Mouse (Mus musculus) kidney, adult 18-20 months (tissue): ENCODE measurements around the gene Olfr281.
"Not testable (repeated sequence)": the region's sequence is repeated elsewhere in the genome, so short reads cannot be mapped to it uniquely, and the experiment has no call there.

Experiments
- DNase-seq: peaks from one replicate; pipeline ENCODE4 v3.0.0; 2021

Gene Olfr281

DNA sequence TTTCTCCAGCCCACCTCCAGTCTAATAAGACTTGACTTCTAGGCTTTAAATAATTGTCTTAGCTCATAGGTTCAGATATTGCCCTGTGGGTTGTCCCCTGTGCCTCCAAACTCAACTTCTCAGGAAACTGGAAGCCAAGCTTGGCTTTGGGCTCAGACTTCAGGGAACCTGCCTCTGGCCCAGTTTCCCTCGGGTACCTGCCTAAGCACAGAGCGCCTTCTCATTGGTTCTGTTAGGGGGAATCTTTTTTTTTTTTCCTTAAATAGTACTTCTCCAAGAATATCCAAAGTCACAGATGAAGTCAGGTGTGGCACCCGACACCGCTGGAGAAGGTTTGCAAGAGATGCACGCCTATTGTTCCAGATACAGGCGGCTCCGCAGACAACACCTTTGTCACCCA lies at the start of gene Olfr281:
TSS of gene Olfr281 (plus strand) at position 301 of the 400 bp plus-strand sequence.
- no peak for DNase-seq

DNA sequence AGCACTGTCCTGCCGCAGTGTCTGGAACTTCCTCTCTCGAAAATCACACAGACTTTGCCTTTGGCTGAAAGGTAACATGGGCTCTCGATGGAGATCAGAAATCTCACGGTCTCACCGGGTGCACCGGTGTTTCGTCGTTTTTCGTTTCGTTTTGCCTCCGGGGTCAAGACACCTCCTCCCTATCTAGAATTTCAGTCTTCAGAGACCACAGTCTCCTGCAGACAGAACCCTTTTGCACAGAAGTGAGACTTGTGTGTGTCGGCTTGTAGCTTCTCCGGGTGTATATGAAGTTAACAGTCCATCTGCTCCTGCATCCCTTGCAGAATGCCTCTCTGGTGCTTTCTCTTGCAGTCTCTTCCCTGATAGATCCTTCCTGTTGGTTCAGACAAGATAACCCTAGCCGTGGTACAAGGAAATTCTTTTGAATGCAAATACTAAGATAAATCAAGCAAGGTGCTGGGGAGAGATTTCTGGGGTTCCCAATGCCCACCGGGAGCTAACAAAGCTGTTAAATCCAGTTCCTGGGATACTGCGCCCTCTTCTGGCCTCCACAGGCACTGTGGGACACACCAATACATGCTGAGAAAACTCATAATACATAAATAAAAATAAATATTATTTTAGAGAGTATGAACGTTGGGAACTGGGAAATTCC lies 43.9 kb upstream of the Olfr281 start:
- peak; percentile 36 for DNase-seq

DNA sequence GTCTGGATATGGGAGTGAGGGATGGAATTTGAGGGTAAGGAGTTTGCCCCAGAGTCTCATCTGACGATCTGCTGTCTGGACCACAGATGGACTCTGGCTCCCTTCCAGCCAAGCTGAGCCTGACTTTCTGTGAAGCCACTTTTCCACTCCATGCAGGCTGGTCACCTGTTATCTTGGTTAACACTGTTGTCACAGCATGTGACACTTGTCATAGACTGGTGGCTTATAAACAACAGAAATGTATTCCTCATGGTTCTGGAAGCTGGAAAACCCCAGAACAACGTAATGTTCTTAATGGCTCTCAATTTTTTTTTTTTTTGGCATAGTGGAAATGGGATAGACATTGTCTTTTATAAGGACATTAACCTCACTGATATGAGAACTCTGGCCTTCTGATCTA lies 42.8 kb upstream of the Olfr281 start:
- DNase-seq: no peak

DNA sequence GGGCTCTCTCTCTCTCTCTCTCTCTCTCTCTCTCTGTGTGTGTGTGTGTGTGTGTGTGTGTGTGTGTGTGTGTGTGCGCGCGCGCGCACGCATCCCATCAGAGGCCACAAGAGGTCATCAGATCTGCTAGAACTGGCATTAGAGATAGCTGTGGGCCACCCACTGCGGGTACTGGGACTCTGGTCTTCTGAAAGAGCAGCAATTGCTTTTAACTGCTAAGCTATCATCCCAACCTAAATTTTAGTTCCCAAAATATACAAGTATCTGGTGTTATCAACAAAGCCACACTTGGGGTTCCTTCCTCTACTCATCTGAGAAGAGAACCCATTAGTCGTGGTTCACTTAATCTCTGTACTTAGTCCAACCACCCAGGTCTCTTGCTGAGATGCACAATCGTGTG lies 42.1 kb upstream of the Olfr281 start:
- DNase-seq: no peak

DNA sequence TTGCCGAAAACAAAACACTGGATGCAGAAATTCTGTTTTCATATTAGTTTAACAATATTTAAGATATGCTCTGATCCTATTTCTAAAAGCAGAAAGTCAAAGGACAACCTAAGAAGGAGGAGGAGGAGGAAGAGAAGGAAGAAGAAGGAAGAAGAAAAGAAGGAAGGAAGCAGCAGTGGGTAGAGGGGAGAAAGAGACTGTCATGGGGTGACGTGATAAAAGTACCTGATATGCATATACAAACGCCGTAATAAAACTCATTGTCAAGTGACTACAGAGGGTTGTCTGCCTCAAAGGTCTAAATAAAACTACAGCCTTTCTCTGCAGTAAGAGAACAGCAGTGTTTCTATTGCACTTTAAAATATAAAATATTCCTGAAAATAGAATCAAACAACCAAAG lies 36.4 kb upstream of the Olfr281 start:
- DNase-seq: no peak

DNA sequence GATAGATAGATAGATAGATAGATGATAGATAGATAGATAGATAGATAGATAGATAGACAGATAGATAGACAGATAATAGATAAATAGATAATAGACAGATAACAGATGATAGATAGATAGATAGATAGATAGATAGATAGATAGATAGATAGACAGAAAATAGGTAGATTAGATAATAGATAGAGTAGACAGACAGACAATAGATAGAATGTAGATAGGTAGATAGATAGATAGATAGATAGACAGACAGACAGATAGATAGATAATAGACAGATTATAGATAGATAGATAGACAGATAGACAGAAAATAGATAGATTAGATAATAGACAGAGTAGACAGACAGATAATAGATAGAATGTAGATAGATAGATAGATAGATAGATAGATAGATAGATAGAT lies 35.6 kb upstream of the Olfr281 start:
- DNase-seq: not testable (repeated sequence)

DNA sequence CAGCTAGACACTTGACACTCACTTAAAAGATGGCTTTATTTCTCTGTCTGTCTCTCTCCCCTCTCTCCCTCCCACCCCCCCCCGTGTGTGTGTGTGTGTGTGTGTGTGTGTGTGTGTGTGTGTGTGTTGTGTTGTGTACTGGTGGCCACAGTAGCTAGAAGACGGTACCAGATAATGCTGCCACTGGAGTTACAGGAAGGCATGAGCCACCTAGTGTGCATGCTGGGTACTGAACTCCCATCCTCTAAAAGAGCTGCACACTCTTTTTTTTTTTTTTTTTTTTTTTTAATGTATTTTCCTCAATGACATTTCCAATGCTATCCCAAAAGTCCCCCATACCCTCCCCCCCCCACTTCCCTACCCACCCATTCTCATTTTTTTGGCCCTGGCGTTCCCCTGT lies 35.1 kb upstream of the Olfr281 start:
- not testable (repeated sequence) for DNase-seq

DNA sequence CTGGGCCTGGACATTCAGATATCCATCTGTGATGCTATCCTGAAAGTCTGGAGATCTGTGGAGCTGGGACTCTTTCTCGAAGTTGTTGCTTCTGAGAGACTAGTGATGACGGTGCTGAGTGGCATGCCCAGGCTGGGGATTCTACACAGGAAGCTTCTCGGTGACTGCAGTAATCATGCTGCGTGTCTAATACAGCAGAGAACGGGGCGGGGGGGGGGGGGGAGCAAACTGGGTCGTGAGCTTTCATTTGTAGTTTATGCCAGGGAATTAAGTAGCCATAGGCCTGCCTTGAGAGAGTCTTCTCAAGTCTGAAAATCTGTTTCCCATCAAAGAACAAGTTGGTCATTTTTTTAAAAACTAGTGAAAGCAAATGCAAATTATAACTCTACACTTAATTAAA lies 34.3 kb upstream of the Olfr281 start:
- no peak for DNase-seq

DNA sequence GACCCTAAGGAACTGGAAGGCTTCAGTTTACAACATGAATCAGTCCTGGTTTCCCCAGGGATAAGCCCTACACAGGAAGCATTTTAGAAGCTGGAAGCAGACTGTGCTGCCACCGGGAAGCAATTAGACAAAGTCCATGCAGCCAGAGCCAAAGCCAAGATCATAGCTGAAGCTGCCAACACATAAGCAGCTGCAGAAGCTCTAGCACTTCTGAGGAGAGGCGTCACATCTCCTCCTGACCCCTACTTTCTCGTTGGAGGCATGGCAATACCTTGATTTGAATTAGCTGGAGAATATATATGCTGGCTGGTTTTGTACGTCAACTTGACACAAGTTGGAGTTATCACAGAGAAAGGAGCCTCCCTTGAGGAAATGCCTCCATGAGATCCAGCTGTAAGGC lies 31.5 kb upstream of the Olfr281 start:
- no peak for DNase-seq

DNA sequence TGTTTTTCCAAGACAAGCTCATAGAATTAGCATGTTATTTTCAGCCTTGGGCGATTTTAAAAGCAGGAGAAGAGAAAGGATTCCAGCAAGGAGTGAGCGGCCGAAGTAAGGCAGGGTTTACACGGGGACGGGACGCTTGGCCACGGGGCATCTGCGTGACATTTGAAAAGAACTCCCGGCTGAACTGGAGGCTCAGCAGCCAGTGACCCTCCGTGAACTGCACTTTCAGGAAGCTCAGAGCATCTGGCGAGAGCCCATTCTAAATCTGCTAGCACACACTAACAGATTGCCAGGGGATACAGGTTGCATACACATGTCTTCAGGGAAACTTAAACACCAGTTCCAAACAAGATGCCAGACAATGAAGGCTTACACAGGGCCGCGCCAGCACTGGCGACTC lies 28.1 kb upstream of the Olfr281 start:
- no peak for DNase-seq

DNA sequence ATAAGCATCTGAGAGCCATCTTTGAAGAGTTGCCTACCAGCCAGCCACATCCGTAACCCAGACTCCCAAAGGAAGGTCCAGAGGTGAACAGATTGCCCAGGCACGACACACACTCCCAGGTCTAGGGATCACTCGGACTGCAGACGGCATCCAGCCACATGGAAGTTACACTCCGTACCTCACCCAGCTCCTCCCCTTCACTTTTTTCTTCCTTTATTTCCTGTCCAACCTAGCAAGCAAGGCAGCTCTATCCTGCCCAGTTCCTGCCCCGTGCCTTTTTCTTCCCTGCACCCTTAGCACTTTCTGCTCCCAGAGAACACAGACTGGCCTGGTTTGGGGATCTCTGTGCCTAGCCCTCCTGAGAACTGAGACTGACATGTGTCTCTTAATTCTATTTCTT lies 27.6 kb upstream of the Olfr281 start:
- no peak for DNase-seq

DNA sequence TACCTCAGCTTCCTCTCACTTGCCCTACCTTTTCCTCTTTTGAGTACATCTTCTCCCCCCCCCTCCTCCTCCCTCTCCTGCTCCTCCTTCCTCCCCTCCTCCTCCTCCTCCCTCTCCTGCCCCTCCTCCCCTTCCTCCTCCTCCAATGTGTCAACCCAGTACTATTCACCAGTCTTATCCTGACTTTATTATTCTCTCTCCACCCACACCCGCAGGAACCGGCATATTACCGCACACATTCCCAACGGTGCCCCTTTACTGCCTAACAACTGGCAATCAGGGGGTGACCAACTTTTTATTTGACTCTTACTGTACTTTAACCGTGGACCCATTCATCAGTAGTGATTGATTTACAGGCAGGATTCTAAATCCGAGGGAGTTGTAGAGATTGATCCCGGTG lies 27.2 kb upstream of the Olfr281 start:
- DNase-seq: no peak

DNA sequence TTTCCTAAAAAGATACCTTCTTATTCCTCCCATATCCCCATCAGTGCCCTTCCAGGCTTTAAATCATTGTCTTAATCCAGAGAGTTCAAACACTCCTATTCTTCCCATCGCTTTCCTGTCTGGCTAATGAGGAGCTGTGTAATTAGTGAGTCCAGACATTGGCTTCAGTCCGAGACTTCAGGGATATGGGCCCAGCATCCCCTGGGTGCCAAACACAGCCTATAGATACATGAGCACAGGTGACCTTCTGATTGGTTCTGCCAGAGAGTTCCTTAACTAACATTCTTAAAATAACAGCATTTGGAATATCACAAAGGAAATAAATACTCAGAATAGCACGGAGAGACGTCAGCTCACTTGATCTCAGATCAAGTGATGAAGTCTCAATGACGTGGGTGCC lies 21.5 kb upstream of the Olfr281 start, which contains the start of gene Olfr282:
TSS of gene Olfr282 (plus strand) at position 301 of the 400 bp plus-strand sequence.
- not testable (repeated sequence) for DNase-seq

DNA sequence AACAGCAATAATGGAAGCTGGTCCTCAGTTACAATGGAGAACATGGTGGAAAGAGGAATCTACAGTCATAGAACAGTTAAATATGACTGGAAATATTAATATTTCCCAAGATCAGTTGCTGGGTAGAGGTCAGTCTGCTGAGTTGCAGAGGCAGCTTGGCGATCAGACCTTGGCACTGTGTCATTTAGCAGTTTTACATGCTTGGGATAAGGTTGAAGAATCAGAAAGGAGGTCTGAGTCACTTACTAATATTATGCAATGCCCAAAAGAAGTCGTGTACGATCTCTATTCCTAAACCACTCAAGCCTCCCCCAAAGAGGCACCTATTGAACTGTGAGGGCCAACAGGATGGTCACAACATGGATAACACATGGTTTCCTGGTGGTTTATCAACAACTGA lies 7.8 kb upstream of the Olfr281 start:
- no peak for DNase-seq

DNA sequence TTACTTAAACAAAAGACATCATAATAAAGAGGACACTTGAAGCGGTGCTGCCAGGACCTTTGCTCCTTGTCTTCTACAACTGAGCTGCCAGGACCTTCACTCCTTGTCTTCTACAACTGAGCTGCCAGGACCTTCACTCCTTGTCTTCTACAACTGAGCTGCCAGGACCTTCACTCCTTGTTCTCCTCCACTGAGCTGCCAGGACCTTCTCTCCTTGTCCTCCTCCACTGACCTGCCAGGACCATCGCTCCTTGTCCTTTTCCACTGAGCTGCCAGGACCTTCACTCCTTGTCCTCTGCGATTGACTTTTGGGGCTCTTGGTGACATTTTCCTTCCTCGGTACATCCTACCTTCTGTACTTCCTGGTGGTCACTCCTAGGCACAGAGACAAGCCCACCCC lies 3.9 kb upstream of the Olfr281 start:
- DNase-seq: peak; percentile 57

DNA sequence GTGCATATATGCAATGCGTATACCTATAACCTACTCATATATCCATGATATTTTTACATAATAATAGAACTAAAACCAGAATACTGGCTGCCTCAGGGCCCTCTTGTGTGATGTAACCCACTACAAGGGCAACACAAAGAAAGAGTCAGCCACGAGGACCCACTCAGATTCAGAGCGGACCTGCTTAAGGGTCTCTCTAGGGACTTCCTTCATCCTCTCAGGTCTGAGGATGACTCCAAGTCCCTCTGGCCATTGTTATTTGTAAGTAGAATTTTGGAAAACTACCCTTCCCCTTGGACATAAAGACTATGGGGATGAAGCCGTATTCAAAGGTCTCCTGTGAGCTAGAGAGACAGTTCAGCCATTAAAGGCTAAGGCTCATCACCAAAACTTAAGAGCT lies 17.2 kb downstream of the Olfr281 start, which contains the start of gene OR5BS1P:
TSS of gene OR5BS1P (plus strand) at position 301 of the 400 bp plus-strand sequence.
- DNase-seq: no peak

DNA sequence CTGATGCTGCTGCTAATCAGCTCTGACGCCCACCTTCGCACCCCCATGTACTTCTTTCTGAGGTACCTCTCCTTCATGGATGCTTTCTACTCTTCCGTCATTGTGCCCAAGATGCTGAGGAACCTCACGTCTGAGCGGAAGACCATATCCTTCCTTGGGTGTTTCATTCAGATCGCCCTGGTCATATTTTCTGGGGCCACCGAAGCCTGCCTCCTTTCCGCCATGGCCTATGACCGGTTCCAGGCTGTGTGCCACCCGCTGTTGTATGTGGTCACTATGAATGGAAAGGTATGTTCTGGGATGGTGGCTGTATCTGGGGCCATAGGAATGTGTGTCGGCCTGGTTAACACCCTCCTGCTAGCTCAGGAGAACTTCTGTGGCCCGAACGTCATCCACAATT lies 19.2 kb downstream of the Olfr281 start:
- DNase-seq: no peak

DNA sequence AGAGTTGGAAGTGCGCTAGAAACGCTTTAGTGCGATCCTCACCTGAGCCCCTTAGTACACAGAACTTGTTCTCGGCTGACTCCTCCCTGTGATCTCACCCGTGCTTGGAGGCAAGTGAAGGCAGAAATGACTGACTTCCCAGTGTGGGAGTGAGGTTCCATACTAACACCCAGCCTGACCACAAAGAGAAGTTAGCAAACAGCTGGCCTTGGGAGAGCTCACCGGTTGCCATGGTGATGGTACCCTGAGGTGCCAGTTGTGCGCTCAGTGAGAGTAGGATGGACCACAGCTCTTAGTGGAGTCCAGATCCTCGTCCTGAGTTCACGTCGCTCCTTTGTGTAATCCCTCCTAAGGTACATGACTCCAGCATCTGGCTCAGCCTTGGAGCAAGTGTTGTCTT lies 22.6 kb downstream of the Olfr281 start:
- no peak for DNase-seq

DNA sequence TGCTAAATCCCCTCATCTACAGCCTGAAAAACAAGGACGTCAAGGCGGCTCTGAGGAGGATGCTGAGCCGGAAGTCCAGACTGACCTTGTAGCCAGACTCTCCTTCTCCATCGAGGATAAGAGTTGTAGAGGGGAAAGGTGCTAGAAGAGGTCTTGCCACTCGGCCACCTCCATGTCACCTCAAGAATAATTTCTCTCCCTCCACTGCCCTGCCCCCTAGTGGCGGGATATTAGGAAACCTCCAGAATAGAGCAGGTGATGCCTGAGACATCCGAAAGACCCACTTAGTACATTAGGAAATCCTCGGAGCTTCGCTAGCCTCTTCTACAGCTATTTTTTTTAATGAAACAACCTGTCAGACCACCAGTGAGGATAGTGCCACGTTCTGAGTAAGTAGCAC lies 23.0 kb downstream of the Olfr281 start:
- peak; percentile 34 for DNase-seq

DNA sequence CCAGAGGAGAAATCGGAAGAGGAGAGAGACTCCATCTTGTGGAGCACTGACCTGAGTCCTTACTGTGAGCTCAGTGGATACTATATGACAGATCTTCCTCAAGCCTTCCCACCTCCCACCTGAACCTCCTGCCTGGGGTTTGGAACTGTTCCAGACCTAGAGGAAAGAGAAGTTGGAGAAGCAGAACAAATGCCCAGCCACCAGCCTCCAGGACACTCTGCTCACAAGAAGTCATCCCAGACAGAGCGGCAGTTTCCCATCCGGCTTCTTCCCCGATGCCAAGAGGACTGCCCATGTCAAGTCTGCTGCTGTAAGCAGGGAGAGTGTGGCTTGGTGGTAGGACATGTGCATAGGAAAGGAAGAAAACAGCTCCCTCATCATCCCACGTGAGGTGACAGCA lies 23.9 kb downstream of the Olfr281 start:
- no peak for DNase-seq

DNA sequence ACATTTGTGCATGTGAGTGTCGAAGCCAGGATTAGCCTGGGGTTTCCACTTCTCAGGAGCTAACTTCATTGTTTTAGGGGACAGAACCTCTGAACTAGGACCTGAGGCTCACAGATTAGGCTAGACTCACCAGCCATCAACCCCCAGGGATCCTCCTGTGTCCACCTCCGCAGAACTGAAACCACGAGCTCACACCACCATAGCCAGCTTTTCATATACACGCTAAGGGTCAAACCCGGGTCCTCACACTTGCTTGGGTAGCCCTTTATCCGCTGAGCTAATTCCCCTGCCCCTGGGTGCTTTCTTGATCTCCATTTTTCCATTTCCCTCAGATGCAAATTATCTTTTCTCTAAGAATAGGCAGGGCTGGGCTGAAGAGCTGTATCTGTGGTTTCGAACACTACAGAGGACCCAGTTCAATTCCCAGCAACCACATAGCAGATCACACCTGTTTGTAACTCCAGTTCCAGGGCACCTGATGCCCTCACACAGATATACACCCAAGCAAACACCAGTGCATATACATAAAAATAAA lies 27.2 kb downstream of the Olfr281 start:
- no peak for DNase-seq

DNA sequence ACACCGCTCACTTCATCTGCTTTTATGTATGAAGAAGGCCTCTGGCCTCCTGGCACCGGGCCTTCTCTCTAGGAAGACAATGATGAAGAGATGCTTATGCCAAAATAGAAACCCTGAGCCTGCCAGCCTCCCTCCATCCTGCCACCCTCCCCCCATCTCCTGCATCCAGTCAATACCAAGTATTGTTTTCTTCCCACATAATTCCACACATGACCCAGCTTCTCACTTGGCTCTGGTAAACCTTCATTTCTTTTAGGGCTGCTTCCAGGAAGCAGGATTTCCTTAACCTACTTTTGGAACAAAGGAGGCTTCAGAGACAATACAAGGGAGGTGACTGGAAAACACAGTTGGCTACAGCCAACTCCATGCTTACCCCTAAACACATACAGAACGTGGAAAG lies 30.3 kb downstream of the Olfr281 start, which contains the start of gene Lalba:
TSS of gene Lalba (minus strand) at position 21 of the 400 bp plus-strand sequence.
- no peak for DNase-seq

DNA sequence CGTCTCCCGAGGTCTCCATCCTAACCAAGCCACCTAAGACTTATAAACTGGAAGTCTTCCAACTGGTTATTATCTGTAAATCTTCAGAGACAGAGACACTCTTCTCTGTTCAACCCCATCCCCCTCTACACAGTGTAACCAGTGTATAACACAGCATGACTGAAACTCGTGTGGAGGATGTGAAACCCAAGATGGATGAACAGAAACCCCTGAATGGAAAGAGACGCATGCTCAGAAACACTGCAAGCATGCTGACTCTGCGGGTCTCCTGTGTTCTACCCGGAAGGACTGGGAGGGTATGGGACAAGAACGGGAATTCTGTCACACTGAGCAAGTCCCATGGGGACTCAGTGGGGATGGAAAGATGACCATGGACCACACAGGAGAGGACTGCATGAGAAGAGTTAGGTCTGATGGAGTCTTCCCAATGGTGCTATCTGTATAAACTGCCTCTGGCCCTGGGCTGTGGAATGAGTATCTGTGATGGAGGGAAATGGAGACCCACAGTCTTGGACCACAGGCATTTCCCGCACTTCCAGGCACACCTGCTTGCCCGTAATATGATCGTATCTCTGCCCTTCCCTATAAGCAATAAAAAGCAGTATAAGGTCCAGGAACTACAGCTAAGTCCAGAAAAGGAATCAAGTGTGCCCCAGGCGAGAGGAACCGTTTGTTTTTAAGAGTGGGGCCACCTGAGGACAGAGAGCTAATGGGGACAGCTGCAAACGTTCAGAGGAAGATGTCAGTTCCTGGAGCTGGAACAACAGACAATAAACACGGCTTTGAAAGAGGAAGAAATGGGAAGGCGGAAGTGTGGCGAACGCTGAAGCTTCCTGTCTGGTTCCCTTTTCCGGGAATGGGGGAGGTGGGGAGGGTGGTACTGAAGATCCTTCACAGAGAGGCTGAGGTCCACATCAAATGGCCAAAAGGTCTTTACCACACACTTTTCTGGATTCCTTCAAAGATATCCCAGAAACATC lies 31.8 kb downstream of the Olfr281 start:
- no peak for DNase-seq
